Mouse (Mus musculus) liver, postnatal 0 days (tissue): ENCODE data around the gene AI481877. TPM values are rescaled to one million over a fixed set of nuclear protein-coding genes. Genes with fewer than 3 reads are reported as not detected.

Source experiments
- ATAC-seq: fragments of 200-750 bp; cut with Nextera tagmentation; 2 replicates; pipeline ENCODE4 v1.8.0; 2017; ENCODE audit warnings: mild to moderate bottlenecking, moderate library complexity
- DNase-seq: peaks from one replicate; pipeline ENCODE4 v3.0.0-alpha.2; 2016
- H3K27ac ChIP-seq: fragments of 300-500 bp; sonication (generic); 2 replicates; pipeline ENCODE4 v1.5.1; 2014; ENCODE audit warnings: antibody characterized with exemption, moderate library complexity, mild to moderate bottlenecking, low read depth
- H3K27me3 ChIP-seq: fragments of 300-500 bp; sonication (generic); 2 replicates; pipeline ENCODE4 v1.6.1; 2014; ENCODE audit warnings: low read length, control low read depth, mixed read lengths; ENCODE audit not compliant: insufficient read depth
- H3K36me3 ChIP-seq: fragments of 300-500 bp; sonication (generic); replicated peaks from 2 replicates; pipeline ENCODE4 v1.6.1; 2014; ENCODE audit warnings: mild to moderate bottlenecking, control low read depth, low read length, moderate library complexity, mixed read lengths; ENCODE audit not compliant: insufficient read depth
- H3K4me1 ChIP-seq: fragments of 300-500 bp; sonication (generic); 2 replicates; pipeline ENCODE4 v1.6.1; 2014; ENCODE audit warnings: antibody characterized with exemption, mild to moderate bottlenecking, control low read depth; ENCODE audit not compliant: insufficient read depth
- H3K4me2 ChIP-seq: fragments of 300-500 bp; sonication (generic); 2 replicates; pipeline ENCODE4 v1.6.1; 2014; ENCODE audit warnings: low read depth, mild to moderate bottlenecking, low read length, moderate library complexity, mixed read lengths
- H3K4me3 ChIP-seq: fragments of 300-500 bp; sonication (generic); 2 replicates; pipeline ENCODE4 v1.5.1; 2014; ENCODE audit warnings: low read depth, low read length
- H3K9ac ChIP-seq: fragments of 300-500 bp; sonication (generic); replicated peaks from 2 replicates; pipeline ENCODE4 v1.6.1; 2014; ENCODE audit warnings: mild to moderate bottlenecking, moderate library complexity
- H3K9me3 ChIP-seq: fragments of 300-500 bp; sonication (generic); 2 replicates; pipeline ENCODE4 v1.6.1; 2016; ENCODE audit warnings: mild to moderate bottlenecking, control low read depth, low read length, mixed read lengths
- CTCF ChIP-seq: sonication (generic); IDR thresholded peaks from 2 replicates; pipeline ENCODE4 v1.5.1; 2016; ENCODE audit warnings: antibody characterized with exemption, low read depth
- EP300 ChIP-seq: IDR thresholded peaks from 2 replicates; pipeline ENCODE4 v1.6.1; 2016; ENCODE audit warnings: antibody characterized with exemption, low read depth, mild to moderate bottlenecking
- WGBS: fragments of 180-500 bp; shearing (Covaris S2); extraction: QIAGEN DNeasy Blood & Tissue Kit; methylation state at CpG from one replicate; pipeline ENCODE4 v1.1.7; 2014; ENCODE audit not compliant: insufficient replicate concordance; 5-methylcytosine and 5-hydroxymethylcytosine counted together
- polyA plus RNA-seq: library from polyadenylated mRNA; unstranded; fragments of >200 nt; fragmentation: Nextera tagmentation; extraction: Ambion mirVana; gene quantifications from 2 replicates; pipeline ENCODE4 v1.2.1, GENCODE M21; 2015

The AI481877 gene
- polyA plus RNA-seq, 1 experiment from 2014 or later: not detected

GRCm38 (mm10) chr4:59007016-59007415 lies 131.8 kb downstream of the AI481877 start:
- no peak for ATAC-seq
- peaks cover 52% of the 10 kb centered on the region for H3K4me1 ChIP-seq
- no peak for DNase-seq
- no peak overlapping the region for H3K4me3 ChIP-seq
- H3K27ac ChIP-seq: no peak overlapping the region
- no peaks in the 10 kb centered on the region for H3K36me3 ChIP-seq
- H3K27me3 ChIP-seq: no peaks in the 10 kb centered on the region
- TF ChIP-seq EP300 (no peak), CTCF (no peak)
- peak overlapping the region; percentile 26 for H3K4me2 ChIP-seq
- 66% methylated on average over 6 of the region's 6 CpGs for WGBS
- H3K9me3 ChIP-seq: no peaks in the 10 kb centered on the region
- H3K9ac ChIP-seq: no peak overlapping the region

DNA sequence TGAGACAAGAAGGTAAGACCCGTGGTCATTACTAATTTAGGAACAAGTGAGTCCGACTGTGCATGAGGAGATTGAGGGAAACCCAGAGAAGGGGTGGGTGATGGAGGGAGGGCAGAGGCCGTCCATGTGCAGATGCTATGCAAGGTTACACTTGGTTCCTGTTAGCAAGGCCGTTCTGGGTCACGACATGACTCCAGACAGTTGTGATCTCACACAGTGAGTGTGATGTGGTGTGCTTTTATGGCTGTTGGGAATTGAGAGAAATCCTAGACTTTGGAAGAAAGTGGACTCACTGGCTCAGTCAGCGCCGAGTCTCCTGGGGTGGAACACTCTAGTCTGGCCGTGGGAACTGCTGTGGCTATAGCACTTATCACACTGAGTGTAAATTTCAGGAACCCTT lies 132.6 kb downstream of the AI481877 start:
- WGBS: 53% methylated on average over 8 of the region's 8 CpGs
- Histone ChIP-seq H3K27me3 (no peaks in the 10 kb centered on the region), H3K27ac (no peak overlapping the region), H3K4me1 (peaks cover 52% of the 10 kb centered on the region), H3K9me3 (no peaks in the 10 kb centered on the region), H3K36me3 (no peaks in the 10 kb centered on the region), H3K9ac (no peak overlapping the region), H3K4me2 (no peak overlapping the region), H3K4me3 (no peak overlapping the region)
- DNase-seq: no peak
- no peak for ATAC-seq
- TF ChIP-seq EP300 (no peak), CTCF (no peak)

- Histone ChIP-seq H3K27ac (peak overlapping the region; percentile 93), H3K36me3 (no peaks in the 10 kb centered on the region), H3K9ac (peak overlapping the region; percentile 90), H3K27me3 (no peaks in the 10 kb centered on the region), H3K4me1 (peaks cover 39% of the 10 kb centered on the region), H3K4me3 (peak overlapping the region; percentile 93), H3K4me2 (peak overlapping the region; percentile 97), H3K9me3 (no peaks in the 10 kb centered on the region)
- ATAC-seq (peak; percentile 35), DNase-seq (peak; percentile 51)
- WGBS: 14% methylated on average over 7 of the region's 7 CpGs
- no peak for TF ChIP-seq EP300
- no peak for TF ChIP-seq CTCF
These were observed 135.0 kb downstream of the AI481877 start for GRCm38 (mm10) chr4:59003806-59004200.

GRCm38 (mm10) chr4:59002948-59003805 lies 135.6 kb downstream of the AI481877 start, which contains the start of gene Gm20503:
Gene Gm20503, plus strand, starts transcription at chr4:59003210.
- ATAC-seq (peak; percentile 95), DNase-seq (peak; percentile 93)
- Histone ChIP-seq H3K27ac (peak within 1 kb of the TSS; percentile 93), H3K36me3 (no peaks in the 10 kb centered on the region), H3K4me1 (peaks cover 35% of the 10 kb centered on the region), H3K9ac (peak within 1 kb of the TSS; percentile 90), H3K4me2 (peak within 1 kb of the TSS; percentile 97), H3K9me3 (no peaks in the 10 kb centered on the region), H3K4me3 (peak within 1 kb of the TSS; percentile 93), H3K27me3 (no peaks in the 10 kb centered on the region)
- TF ChIP-seq CTCF (no peak), EP300 (no peak)
- WGBS: under 1% methylated on average over 82 of the region's 89 CpGs

DNA sequence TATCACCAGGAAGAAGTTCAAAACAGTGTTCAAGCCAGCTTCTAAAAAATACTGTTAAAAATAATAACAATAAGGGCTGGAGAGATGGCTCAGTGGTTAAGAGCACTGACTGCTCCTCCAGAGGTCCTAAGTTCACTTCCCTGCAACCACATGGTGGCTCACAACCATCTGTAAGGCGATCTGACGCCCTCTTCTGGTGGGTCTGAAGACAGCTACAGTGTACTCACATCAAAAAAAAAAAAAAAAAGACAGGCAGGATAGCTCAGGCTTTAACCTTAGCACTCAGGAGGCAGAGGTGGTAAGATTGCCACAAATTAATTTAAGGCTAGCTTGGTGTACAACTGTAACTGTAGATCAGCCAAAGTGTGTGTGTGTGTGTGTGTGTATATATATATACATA lies 138.2 kb downstream of the AI481877 start:
- no peaks in the 10 kb centered on the region for H3K36me3 ChIP-seq
- H3K27me3 ChIP-seq: no peaks in the 10 kb centered on the region
- no peaks in the 10 kb centered on the region for H3K9me3 ChIP-seq
- H3K4me1 ChIP-seq: peaks cover 16% of the 10 kb centered on the region
- no peak overlapping the region for H3K4me3 ChIP-seq
- ATAC-seq (no peak), DNase-seq (peak; percentile 59)
- TF ChIP-seq CTCF: peak; percentile 69
- TF ChIP-seq EP300: no peak
- WGBS: 3% methylated on average over 2 of the region's 2 CpGs
- no peak overlapping the region for H3K27ac ChIP-seq
- no peak overlapping the region for H3K9ac ChIP-seq
- H3K4me2 ChIP-seq: no peak overlapping the region

DNA sequence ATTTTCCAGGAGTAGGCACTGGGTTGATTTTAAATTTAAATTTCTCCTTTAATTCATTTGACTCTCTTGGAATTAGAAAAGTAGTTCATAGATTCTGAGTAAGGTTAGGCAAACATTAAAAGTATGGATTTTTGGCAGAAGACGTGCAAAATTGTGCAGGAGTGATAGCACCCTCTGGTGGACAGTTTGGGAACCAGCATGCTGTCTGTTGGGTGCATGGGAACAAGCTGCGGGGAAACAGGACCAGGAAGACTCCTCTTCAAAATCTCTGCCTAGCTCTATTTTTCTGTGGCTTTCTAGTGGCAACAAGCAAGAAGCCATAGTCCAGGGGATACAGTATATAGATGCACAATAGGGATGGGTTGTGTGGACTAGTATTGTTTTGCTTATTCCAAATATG lies 139.1 kb downstream of the AI481877 start:
- H3K9ac ChIP-seq: no peak overlapping the region
- H3K36me3 ChIP-seq: no peaks in the 10 kb centered on the region
- H3K4me1 ChIP-seq: peaks cover 15% of the 10 kb centered on the region
- H3K9me3 ChIP-seq: no peaks in the 10 kb centered on the region
- whole genome bisulfite sequencing: 3% methylated on average over 2 of the region's 2 CpGs
- H3K27ac ChIP-seq: no peak overlapping the region
- no peak overlapping the region for H3K4me2 ChIP-seq
- peak; percentile 78 for DNase-seq
- H3K27me3 ChIP-seq: no peaks in the 10 kb centered on the region
- no peak overlapping the region for H3K4me3 ChIP-seq
- TF ChIP-seq EP300 (no peak), CTCF (peak; percentile 95)
- ATAC-seq: no peak
